In genomic region chr9:29462970-29463593, GRCm38 (mm10) we compare ENCODE assay signal across 24 mouse cellular contexts.
A peak's percentile ranks its signal among the peaks of the same experiment; 100 is the strongest.
DNase-seq lines count a peak whose midpoint lies in the region; ATAC-seq and TF ChIP-seq lines count a peak whose summit lies in the region.
"Had no signal": no experiment of that assay in that cellular context is flagged by ENCODE, and none has a peak within 500 bp of the region (broad histone marks: within the 10 kb centered on the region; RNA-seq: fewer than 3 reads in every experiment).

No protein-coding gene starts in this region.

- H3K9me3 ChIP-seq in liver, postnatal 0 days (ENCODE audit: low read length) = no peaks in the 10 kb centered on the region
- H3K9me3 ChIP-seq in liver, embryonic 11.5 days (ENCODE audit: control insufficient read depth, low read length) = no peaks in the 10 kb centered on the region
- H3K9me3 ChIP-seq in forebrain, embryonic 10.5 days = no peaks in the 10 kb centered on the region
- H3K9me3 ChIP-seq: embryonic facial prominence, embryonic 12.5 days; heart, embryonic 15.5 days; hindbrain, embryonic 15.5 days; liver, embryonic 12.5 days; midbrain, embryonic 10.5 days had no signal

- no peak for TF ChIP-seq CTCF in liver, postnatal 0 days (IDR thresholded peaks at IDR 0.05; ENCODE audit: low read depth)

- H3K27me3 ChIP-seq in liver, postnatal 0 days (ENCODE audit: insufficient read depth, low read length) = no peaks in the 10 kb centered on the region
- no peaks in the 10 kb centered on the region for H3K27me3 ChIP-seq in liver, embryonic 11.5 days (replicated peaks; ENCODE audit: control insufficient read depth, insufficient read depth, low read length)
- peaks cover 27% of the 10 kb centered on the region; the same call in 1 of the 2 replicates for H3K27me3 ChIP-seq in forebrain, embryonic 10.5 days (ENCODE audit: poor library complexity, severe bottlenecking)
- H3K27me3 ChIP-seq: embryonic facial prominence, embryonic 12.5 days; heart, embryonic 15.5 days; hindbrain, embryonic 15.5 days; liver, embryonic 12.5 days had no signal

- H3K4me3 ChIP-seq in liver, postnatal 0 days (ENCODE audit: low read depth, low read length) = no peak overlapping the region
- H3K4me3 ChIP-seq in liver, embryonic 11.5 days (ENCODE audit: low read depth, low read length) = no peak overlapping the region
- H3K4me3 ChIP-seq in forebrain, embryonic 10.5 days = no peak overlapping the region
- H3K4me3 ChIP-seq: embryonic facial prominence, embryonic 12.5 days; gastrocnemius, adult 2 months; heart, embryonic 15.5 days; hindbrain, embryonic 15.5 days; liver, embryonic 12.5 days; midbrain, embryonic 10.5 days had no signal

- ATAC-seq in cerebellum, adult (ENCODE audit: insufficient number of reproducible peaks, low FRiP score, low TSS enrichment) = no peak
- ATAC-seq in liver, postnatal 0 days = peak; percentile 62
- ATAC-seq in liver, embryonic 11.5 days (replicated peaks; ENCODE audit: low FRiP score) = no peak
- ATAC-seq: CD4-positive, CD25-positive, alpha-beta regulatory T cell, adult 4 months; forebrain, postnatal 0 days; liver, embryonic 12.5 days had no signal

- no peak overlapping the region for H3K27ac ChIP-seq in liver, postnatal 0 days (ENCODE audit: low read depth)
- H3K27ac ChIP-seq in liver, embryonic 11.5 days (ENCODE audit: low read depth, low read length) = no peak overlapping the region
- H3K27ac ChIP-seq in forebrain, embryonic 10.5 days = no peak overlapping the region
- H3K27ac ChIP-seq: embryonic facial prominence, embryonic 12.5 days; gastrocnemius, adult 2 months; heart, embryonic 15.5 days; hindbrain, embryonic 15.5 days; liver, embryonic 12.5 days; midbrain, embryonic 10.5 days had no signal

- H3K9ac ChIP-seq in liver, postnatal 0 days (replicated peaks) = no peak overlapping the region
- H3K9ac ChIP-seq in liver, embryonic 11.5 days (ENCODE audit: low read depth, low read length) = no peak overlapping the region
- H3K9ac ChIP-seq: embryonic facial prominence, embryonic 12.5 days; forebrain, postnatal 0 days; heart, embryonic 15.5 days; hindbrain, embryonic 15.5 days; liver, embryonic 12.5 days had no signal

- no peak for TF ChIP-seq EP300 in liver, postnatal 0 days (IDR thresholded peaks at IDR 0.05; ENCODE audit: low read depth)

- H3K36me3 ChIP-seq in liver, postnatal 0 days (replicated peaks; ENCODE audit: insufficient read depth, low read length) = no peaks in the 10 kb centered on the region
- H3K36me3 ChIP-seq in liver, embryonic 11.5 days (ENCODE audit: control insufficient read depth, insufficient read depth, low read length) = no peaks in the 10 kb centered on the region
- H3K36me3 ChIP-seq in forebrain, embryonic 10.5 days (replicated peaks) = no peaks in the 10 kb centered on the region
- H3K36me3 ChIP-seq: embryonic facial prominence, embryonic 12.5 days; heart, embryonic 15.5 days; hindbrain, embryonic 15.5 days; liver, embryonic 12.5 days; midbrain, embryonic 10.5 days had no signal

- WGBS in liver, postnatal 0 days (ENCODE audit: insufficient replicate concordance) = 61% methylated on average over 10 of the region's 10 CpGs
- 68% methylated on average over 10 of the region's 10 CpGs for WGBS in liver, embryonic 11.5 days
- 84% methylated on average over 10 of the region's 10 CpGs for WGBS in forebrain, embryonic 10.5 days

- H3K4me2 ChIP-seq in liver, postnatal 0 days (ENCODE audit: low read depth, low read length) = no peak overlapping the region
- no peak overlapping the region for H3K4me2 ChIP-seq in liver, embryonic 11.5 days
- H3K4me2 ChIP-seq: embryonic facial prominence, embryonic 12.5 days; heart, embryonic 15.5 days; hindbrain, embryonic 15.5 days; liver, embryonic 12.5 days had no signal

- DNase-seq in cerebellum, postnatal 10 days = peak; percentile 49 to 55
- no peak for DNase-seq in liver, postnatal 0 days
- no peak for DNase-seq in liver, embryonic 11.5 days (ENCODE audit: low spot score)
- DNase-seq in lung, postnatal 14 days = peak; percentile 1
- DNase-seq in forebrain, embryonic 10.5 days (ENCODE audit: extremely low spot score, low spot score) = no peak
- no peak for DNase-seq in Muller cell, postnatal 12 days (ENCODE audit: inconsistent ontology term)
- DNase-seq in thymus, postnatal 0 days (ENCODE audit: low spot score) = no peak
- DNase-seq: adrenal gland, postnatal 14 days; cerebellum, adult 2 months; forebrain, postnatal 0 days; gastrocnemius, adult 2 months; heart, postnatal 4 days; kidney, adult 11 months; kidney, postnatal 10 days; layer of hippocampus, postnatal 36 days; retina, postnatal 1 day; thymus, postnatal 25 days had no signal

- no peaks in the 10 kb centered on the region for H3K4me1 ChIP-seq in liver, postnatal 0 days (ENCODE audit: insufficient read depth)
- H3K4me1 ChIP-seq in liver, embryonic 11.5 days (replicated peaks; ENCODE audit: control insufficient read depth, insufficient read depth, low read length) = no peaks in the 10 kb centered on the region
- H3K4me1 ChIP-seq in forebrain, embryonic 10.5 days = peaks cover 21% of the 10 kb centered on the region
- H3K4me1 ChIP-seq: embryonic facial prominence, embryonic 12.5 days; liver, embryonic 12.5 days had no signal

Comparison
In these comparisons a context has a peak if more than half of its experiments do, and no peak if none do; other contexts are left out.
1. DNase-seq: peak in cerebellum, postnatal 10 days (2 of 2) and lung, postnatal 14 days (single experiment); none in liver, postnatal 0 days (single experiment), liver, embryonic 11.5 days (single experiment), forebrain, embryonic 10.5 days (single experiment), Muller cell, postnatal 12 days (single experiment) and thymus, postnatal 0 days (single experiment).